Mouse (Mus musculus): ENCODE results near the gene Olfr152. TPM values are rescaled to one million over a fixed set of nuclear protein-coding genes. Genes with fewer than 3 reads are reported as not detected.

The Olfr152 gene
- total RNA-seq (2015; ENCODE audit: low replicate concordance) = not detected in 2 replicates
- 2.4 TPM in 1 of 2 replicates, not detected in the other for total RNA-seq (2017; ENCODE audit: low replicate concordance)

DNA sequence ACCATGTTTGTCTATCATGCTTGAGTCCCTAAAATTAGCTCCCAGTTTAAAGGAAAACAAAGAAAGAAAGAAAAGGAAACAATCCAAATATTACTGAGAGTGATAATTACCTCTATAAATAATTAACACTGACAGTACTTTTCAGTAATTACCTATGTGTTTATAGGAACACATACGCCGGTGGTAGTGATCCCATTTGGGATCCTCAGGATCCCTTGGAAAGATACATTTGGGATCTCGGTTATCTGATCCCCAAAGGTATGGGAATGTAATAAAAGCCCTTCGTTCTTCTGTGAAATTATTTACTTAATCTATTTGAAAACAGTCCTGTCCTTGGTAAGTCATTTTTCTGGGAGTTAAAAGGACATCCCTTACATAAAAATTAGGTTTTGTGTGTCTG is at the start of gene Olfr152:
Olfr152 (plus strand) TSS at position 301 of the 400 bp plus-strand sequence.
- ATAC-seq (replicated peaks; ENCODE audit: low FRiP score, poor library complexity, severe bottlenecking) = no peak

DNA sequence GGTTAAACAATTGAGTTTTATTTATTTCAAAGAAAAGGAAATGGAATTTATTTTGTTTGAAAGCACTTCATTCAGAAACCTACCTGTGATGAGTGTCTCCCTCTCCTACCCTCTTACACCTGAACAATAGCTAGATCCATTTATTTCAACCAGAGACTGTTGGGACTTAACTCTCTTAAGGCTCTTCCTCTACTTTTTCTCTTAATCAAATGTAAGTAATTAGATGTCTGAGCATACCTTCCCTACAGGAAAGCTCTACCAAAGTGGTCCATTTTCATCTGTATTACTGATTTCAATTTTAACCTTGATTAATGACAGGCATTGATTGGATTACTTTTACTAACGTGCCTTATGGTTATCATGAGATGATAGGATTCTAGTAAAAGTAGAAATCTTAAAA is 39.4 kb upstream of the Olfr152 start, which contains the start of gene Olfr1138:
Olfr1138 (minus strand) TSS at position 101 of the 400 bp plus-strand sequence.
- ATAC-seq (replicated peaks; ENCODE audit: low FRiP score, poor library complexity, severe bottlenecking) = no peak

DNA sequence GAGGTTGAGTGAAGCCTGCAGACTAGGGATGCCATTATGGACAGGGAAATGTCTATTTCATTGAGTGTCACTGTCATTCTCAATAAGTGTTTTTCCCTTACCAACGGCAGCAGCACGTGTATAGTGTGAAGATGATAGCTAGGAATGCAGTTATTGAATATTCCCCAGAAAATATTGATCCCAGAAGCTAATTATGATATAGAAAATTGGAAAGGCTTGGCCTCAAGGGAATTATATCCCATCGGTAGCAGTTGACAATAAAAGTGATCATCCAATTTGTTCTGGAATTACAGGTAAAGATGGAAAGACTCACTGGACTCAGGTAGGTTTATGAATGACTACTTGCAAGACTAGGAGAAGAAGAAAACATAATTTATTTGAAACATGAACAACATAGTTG is 35.8 kb upstream of the Olfr152 start, which contains the start of gene Olfr1140:
Olfr1140 (plus strand) TSS at position 301 of the 400 bp plus-strand sequence.
- no peak for ATAC-seq (replicated peaks; ENCODE audit: low FRiP score, poor library complexity, severe bottlenecking)

DNA sequence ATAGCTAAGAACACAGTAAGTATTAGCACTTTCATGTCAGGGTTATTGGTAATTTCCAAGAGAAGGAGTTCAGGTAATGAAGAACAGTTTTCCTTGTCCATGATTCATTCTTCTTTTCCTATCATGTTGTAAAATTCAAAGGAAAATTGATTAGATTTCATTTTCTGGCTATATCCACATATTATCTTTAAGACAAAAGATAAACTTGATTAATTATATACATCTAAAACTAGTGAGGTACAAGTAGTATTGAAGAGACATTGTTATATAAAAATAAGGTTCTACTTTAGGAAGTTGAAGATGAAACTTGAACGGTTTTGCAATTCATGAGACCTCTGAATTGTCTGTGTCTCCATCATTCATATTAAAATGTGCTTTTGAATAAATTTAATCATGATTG is 25.4 kb upstream of the Olfr152 start, which contains the start of gene Olfr1141:
Olfr1141 (minus strand) TSS at position 101 of the 400 bp plus-strand sequence.
- ATAC-seq (replicated peaks; ENCODE audit: low FRiP score, poor library complexity, severe bottlenecking) = no peak

DNA sequence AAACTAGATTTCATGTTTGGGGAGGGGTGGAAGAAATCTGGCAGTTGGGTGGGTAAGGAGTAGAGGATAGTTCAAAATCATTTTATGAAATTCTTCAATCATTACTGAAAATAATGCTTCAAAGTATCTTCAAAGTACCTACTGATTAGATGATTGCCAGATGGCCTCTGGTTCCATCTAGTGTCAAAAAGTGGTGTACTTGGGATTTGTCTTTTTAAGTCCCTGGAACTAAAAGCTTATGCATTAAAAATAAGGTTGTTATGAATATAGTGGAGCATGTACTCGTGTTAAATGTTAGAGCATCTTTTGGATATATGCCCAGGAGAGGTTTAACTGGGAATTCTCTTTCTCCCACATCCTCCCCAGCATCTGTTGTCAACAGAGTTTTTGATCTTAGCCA is 3.1 kb upstream of the Olfr152 start:
- no peak for ATAC-seq (replicated peaks; ENCODE audit: low FRiP score, poor library complexity, severe bottlenecking)

DNA sequence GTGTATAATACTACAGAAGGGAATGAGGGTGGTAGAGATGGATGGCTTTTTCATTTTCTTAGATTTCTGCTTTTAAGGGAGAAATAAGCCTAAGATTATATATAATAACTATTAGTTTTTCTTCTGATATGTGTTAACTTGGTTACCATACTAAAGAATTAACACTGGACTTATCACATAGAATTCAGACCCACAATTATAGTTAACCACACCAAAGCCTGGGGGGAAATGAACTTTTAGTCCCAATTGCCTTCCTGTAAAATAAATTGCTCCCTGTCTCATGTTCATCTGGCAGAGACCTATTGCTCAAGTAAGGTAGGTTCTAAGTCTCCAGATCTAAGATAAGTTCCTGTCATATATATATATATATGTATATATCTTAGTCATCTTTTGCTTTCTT is 21.0 kb downstream of the Olfr152 start, which contains the start of gene Olfr1143:
Olfr1143 (plus strand) TSS at position 301 of the 400 bp plus-strand sequence.
- no peak for ATAC-seq (replicated peaks; ENCODE audit: low FRiP score, poor library complexity, severe bottlenecking)

DNA sequence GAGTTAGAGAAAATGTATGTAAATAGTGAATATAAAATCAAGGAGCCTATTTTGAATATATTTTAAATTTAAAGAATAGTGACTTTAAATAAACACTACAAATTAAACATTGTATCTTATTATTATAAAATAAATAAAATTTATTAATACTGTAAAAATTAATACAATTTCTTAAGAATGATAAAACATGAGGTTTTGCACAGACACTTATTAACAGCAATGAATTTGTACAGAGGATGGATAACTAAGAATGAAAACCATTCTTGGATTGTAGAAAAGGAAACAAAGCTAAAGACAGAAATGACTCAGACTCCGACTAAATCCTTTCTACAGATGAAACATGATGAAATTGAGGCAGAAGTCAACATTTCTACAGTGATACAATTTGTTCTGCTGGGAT is 30.2 kb downstream of the Olfr152 start, which contains the start of gene Olfr1145:
Olfr1145 (plus strand) TSS at position 301 of the 400 bp plus-strand sequence.
- no peak for ATAC-seq (replicated peaks; ENCODE audit: low FRiP score, poor library complexity, severe bottlenecking)

DNA sequence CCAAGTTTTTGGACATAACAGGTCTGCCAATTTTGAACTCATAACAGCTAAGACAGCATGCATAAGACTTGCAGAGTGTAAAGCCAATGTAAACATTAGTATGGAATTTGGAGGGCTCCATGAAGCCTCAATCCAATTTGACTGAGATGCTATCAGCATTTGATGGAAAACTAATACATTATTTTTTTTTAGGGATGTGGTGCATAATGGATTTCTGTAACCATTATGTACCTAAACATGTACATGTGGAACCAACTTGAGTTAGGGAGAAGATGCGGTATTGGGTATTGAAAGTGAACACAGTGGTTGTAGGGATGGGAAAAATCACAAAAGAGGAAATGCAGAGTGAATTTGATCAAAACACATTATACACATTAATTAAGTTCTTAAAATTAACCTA is 51.0 kb downstream of the Olfr152 start, which contains the start of gene Olfr1148:
Olfr1148 (plus strand) TSS at position 301 of the 400 bp plus-strand sequence.
- ATAC-seq (replicated peaks; ENCODE audit: low FRiP score, poor library complexity, severe bottlenecking) = no peak

Other genes with a start within 250 kb of the Olfr152 start
- 1.5 TPM in 1 of 2 replicates, not detected in the other for gene Olfr153, start 247.7 kb upstream of the Olfr152 start, total RNA-seq (2015; ENCODE audit: low replicate concordance)
- gene Olfr153, start 247.7 kb upstream of the Olfr152 start, total RNA-seq (2017; ENCODE audit: low replicate concordance) = not detected in 2 replicates
- not detected in 2 replicates for gene Olfr1128, start 233.9 kb upstream of the Olfr152 start, total RNA-seq (2015; ENCODE audit: low replicate concordance)
- not detected in 2 replicates for gene Olfr1128, start 233.9 kb upstream of the Olfr152 start, total RNA-seq (2017; ENCODE audit: low replicate concordance)
- not detected in 2 replicates for gene Olfr1129, start 205.6 kb upstream of the Olfr152 start, total RNA-seq (2015; ENCODE audit: low replicate concordance)
- gene Olfr1129, start 205.6 kb upstream of the Olfr152 start, total RNA-seq (2017; ENCODE audit: low replicate concordance) = not detected in 2 replicates
- gene Olfr1130, start 173.3 kb upstream of the Olfr152 start, total RNA-seq (2015; ENCODE audit: low replicate concordance) = not detected in 2 replicates
- gene Olfr1130, start 173.3 kb upstream of the Olfr152 start, total RNA-seq (2017; ENCODE audit: low replicate concordance) = not detected in 2 replicates
- gene Olfr1131, start 152.4 kb upstream of the Olfr152 start, total RNA-seq (2015; ENCODE audit: low replicate concordance) = not detected in 2 replicates
- gene Olfr1131, start 152.4 kb upstream of the Olfr152 start, total RNA-seq (2017; ENCODE audit: low replicate concordance) = not detected in 2 replicates
- gene Olfr1132, start 141.9 kb upstream of the Olfr152 start, total RNA-seq (2015; ENCODE audit: low replicate concordance) = not detected in 2 replicates
- gene Olfr1132, start 141.9 kb upstream of the Olfr152 start, total RNA-seq (2017; ENCODE audit: low replicate concordance) = 0.85 TPM in 1 of 2 replicates, not detected in the other
- not detected in 2 replicates for gene Olfr1133, start 132.1 kb upstream of the Olfr152 start, total RNA-seq (2015; ENCODE audit: low replicate concordance)
- not detected in 2 replicates for gene Olfr1133, start 132.1 kb upstream of the Olfr152 start, total RNA-seq (2017; ENCODE audit: low replicate concordance)
- gene Olfr1134, start 121.0 kb upstream of the Olfr152 start, total RNA-seq (2015; ENCODE audit: low replicate concordance) = not detected in 2 replicates
- not detected in 2 replicates for gene Olfr1134, start 121.0 kb upstream of the Olfr152 start, total RNA-seq (2017; ENCODE audit: low replicate concordance)
- gene Olfr1135, start 105.8 kb upstream of the Olfr152 start, total RNA-seq (2015; ENCODE audit: low replicate concordance) = not detected in 2 replicates
- not detected in 2 replicates for gene Olfr1135, start 105.8 kb upstream of the Olfr152 start, total RNA-seq (2017; ENCODE audit: low replicate concordance)
- gene Olfr1136, start 85.5 kb upstream of the Olfr152 start, total RNA-seq (2015; ENCODE audit: low replicate concordance) = not detected in 2 replicates
- not detected in 2 replicates for gene Olfr1136, start 85.5 kb upstream of the Olfr152 start, total RNA-seq (2017; ENCODE audit: low replicate concordance)
- not detected in 2 replicates for gene Olfr1137, start 66.3 kb upstream of the Olfr152 start, total RNA-seq (2015; ENCODE audit: low replicate concordance)
- 0.98 TPM in 1 of 2 replicates, not detected in the other for gene Olfr1137, start 66.3 kb upstream of the Olfr152 start, total RNA-seq (2017; ENCODE audit: low replicate concordance)
- gene Olfr1138, start 39.5 kb upstream of the Olfr152 start, total RNA-seq (2015; ENCODE audit: low replicate concordance) = not detected in 2 replicates
- not detected in 2 replicates for gene Olfr1138, start 39.5 kb upstream of the Olfr152 start, total RNA-seq (2017; ENCODE audit: low replicate concordance)
- not detected in 2 replicates for gene Olfr1140, start 35.7 kb upstream of the Olfr152 start, total RNA-seq (2015; ENCODE audit: low replicate concordance)
- gene Olfr1140, start 35.7 kb upstream of the Olfr152 start, total RNA-seq (2017; ENCODE audit: low replicate concordance) = not detected in 2 replicates
- not detected in 2 replicates for gene Olfr1141, start 25.5 kb upstream of the Olfr152 start, total RNA-seq (2015; ENCODE audit: low replicate concordance)
- gene Olfr1141, start 25.5 kb upstream of the Olfr152 start, total RNA-seq (2017; ENCODE audit: low replicate concordance) = not detected in 2 replicates
- gene Olfr1143, start 21.1 kb downstream of the Olfr152 start, total RNA-seq (2015; ENCODE audit: low replicate concordance) = not detected in 2 replicates
- gene Olfr1143, start 21.1 kb downstream of the Olfr152 start, total RNA-seq (2017; ENCODE audit: low replicate concordance) = not detected in 2 replicates
- gene Olfr1145, start 30.3 kb downstream of the Olfr152 start, total RNA-seq (2015; ENCODE audit: low replicate concordance) = not detected in 2 replicates
- gene Olfr1145, start 30.3 kb downstream of the Olfr152 start, total RNA-seq (2017; ENCODE audit: low replicate concordance) = not detected in 2 replicates
- not detected in 2 replicates for gene Olfr1148, start 51.0 kb downstream of the Olfr152 start, total RNA-seq (2015; ENCODE audit: low replicate concordance)
- gene Olfr1148, start 51.0 kb downstream of the Olfr152 start, total RNA-seq (2017; ENCODE audit: low replicate concordance) = not detected in 2 replicates
- not detected in 2 replicates for gene Olfr1150-ps1, start 64.5 kb downstream of the Olfr152 start, total RNA-seq (2015; ENCODE audit: low replicate concordance)
- gene Olfr1150-ps1, start 64.5 kb downstream of the Olfr152 start, total RNA-seq (2017; ENCODE audit: low replicate concordance) = 0.09 TPM in 1 of 2 replicates, not detected in the other
- not detected in 2 replicates for gene Olfr1151, start 76.4 kb downstream of the Olfr152 start, total RNA-seq (2015; ENCODE audit: low replicate concordance)
- gene Olfr1151, start 76.4 kb downstream of the Olfr152 start, total RNA-seq (2017; ENCODE audit: low replicate concordance) = 0.56 TPM in 1 of 2 replicates, not detected in the other
- gene Olfr1152, start 87.0 kb downstream of the Olfr152 start, total RNA-seq (2015; ENCODE audit: low replicate concordance) = not detected in 2 replicates
- not detected in 2 replicates for gene Olfr1152, start 87.0 kb downstream of the Olfr152 start, total RNA-seq (2017; ENCODE audit: low replicate concordance)
- not detected in 2 replicates for gene Olfr1153, start 115.5 kb downstream of the Olfr152 start, total RNA-seq (2015; ENCODE audit: low replicate concordance)
- not detected in 2 replicates for gene Olfr1153, start 115.5 kb downstream of the Olfr152 start, total RNA-seq (2017; ENCODE audit: low replicate concordance)
- gene Olfr1154, start 125.7 kb downstream of the Olfr152 start, total RNA-seq (2015; ENCODE audit: low replicate concordance) = not detected in 2 replicates
- gene Olfr1154, start 125.7 kb downstream of the Olfr152 start, total RNA-seq (2017; ENCODE audit: low replicate concordance) = not detected in 2 replicates
- gene Olfr1155, start 165.7 kb downstream of the Olfr152 start, total RNA-seq (2015; ENCODE audit: low replicate concordance) = not detected in 2 replicates
- not detected in 2 replicates for gene Olfr1155, start 165.7 kb downstream of the Olfr152 start, total RNA-seq (2017; ENCODE audit: low replicate concordance)
- not detected in 2 replicates for gene Olfr1156, start 173.6 kb downstream of the Olfr152 start, total RNA-seq (2015; ENCODE audit: low replicate concordance)
- not detected in 2 replicates for gene Olfr1156, start 173.6 kb downstream of the Olfr152 start, total RNA-seq (2017; ENCODE audit: low replicate concordance)
- gene Olfr1157, start 188.8 kb downstream of the Olfr152 start, total RNA-seq (2015; ENCODE audit: low replicate concordance) = not detected in 2 replicates
- gene Olfr1157, start 188.8 kb downstream of the Olfr152 start, total RNA-seq (2017; ENCODE audit: low replicate concordance) = not detected in 2 replicates
- not detected in 2 replicates for gene Olfr74, start 195.2 kb downstream of the Olfr152 start, total RNA-seq (2015; ENCODE audit: low replicate concordance)
- not detected in 2 replicates for gene Olfr74, start 195.2 kb downstream of the Olfr152 start, total RNA-seq (2017; ENCODE audit: low replicate concordance)
- not detected in 2 replicates for gene Olfr1158, start 210.6 kb downstream of the Olfr152 start, total RNA-seq (2015; ENCODE audit: low replicate concordance)
- not detected in 2 replicates for gene Olfr1158, start 210.6 kb downstream of the Olfr152 start, total RNA-seq (2017; ENCODE audit: low replicate concordance)
- gene Olfr1160, start 228.8 kb downstream of the Olfr152 start, total RNA-seq (2015; ENCODE audit: low replicate concordance) = not detected in 2 replicates
- 0.28 TPM in 1 of 2 replicates, not detected in the other for gene Olfr1160, start 228.8 kb downstream of the Olfr152 start, total RNA-seq (2017; ENCODE audit: low replicate concordance)
- not detected in 2 replicates for gene Olfr1161, start 243.3 kb downstream of the Olfr152 start, total RNA-seq (2015; ENCODE audit: low replicate concordance)
- gene Olfr1161, start 243.3 kb downstream of the Olfr152 start, total RNA-seq (2017; ENCODE audit: low replicate concordance) = not detected in 2 replicates